Mouse (Mus musculus) hindlimb bud, embryonic 11.5 days (tissue): Measurements from ENCODE around the gene Tsen15.
"Not testable (repeated sequence)": the region's sequence is repeated elsewhere in the genome, so short reads cannot be mapped to it uniquely, and the experiment has no call there.

Source experiments
- DNase-seq: peaks from one replicate; pipeline ENCODE4 v3.0.0-alpha.2; 2012; ENCODE audit warnings: low read depth, low spot score; ENCODE audit errors: extremely low spot score

Tsen15 gene

GRCm38 (mm10) chr1:152389271-152389670, 2.8 kb upstream of the Tsen15 start:
- no peak for DNase-seq

GRCm38 (mm10) chr1:152385693-152386092, 795 bp downstream of the Tsen15 start:
- DNase-seq, result not testable (repeated sequence)

- no peak for DNase-seq
Measured at GRCm38 (mm10) chr1:152384589-152384988, 1.9 kb downstream of the Tsen15 start.

- no peak for DNase-seq
Measured at GRCm38 (mm10) chr1:152378311-152378710, 8.2 kb downstream of the Tsen15 start.

- peak; percentile 28 for DNase-seq
Measured at GRCm38 (mm10) chr1:152369139-152369538, 17.3 kb downstream of the Tsen15 start.

- no peak for DNase-seq
Measured at GRCm38 (mm10) chr1:152368311-152369088, 18.0 kb downstream of the Tsen15 start.

- no peak for DNase-seq
Measured at GRCm38 (mm10) chr1:152356721-152357120, 29.8 kb downstream of the Tsen15 start.

GRCm38 (mm10) chr1:152347946-152348345, 38.5 kb downstream of the Tsen15 start:
- no peak for DNase-seq

GRCm38 (mm10) chr1:152324024-152324423, 62.5 kb downstream of the Tsen15 start:
- no peak for DNase-seq
